Mouse (Mus musculus) spleen, postnatal 4 days (tissue): ENCODE results near the gene Irf2bpl.

Experiments
- DNase-seq, 2 experiments: peaks; one replicate each; pipeline ENCODE4 v3.0.0; 2022; ENCODE audit warnings: low spot score in 2 of 2

Gene Irf2bpl

GRCm38 (mm10) chr12:86884197-86885058 is at the start of gene Irf2bpl:
Irf2bpl (minus strand) TSS chr12:86884798.
- peak; percentile 89 to 94 for DNase-seq

- no peak for DNase-seq
Measured at GRCm38 (mm10) chr12:86932575-86932952, 48.0 kb upstream of the Irf2bpl start.

- no peak for DNase-seq
Measured at GRCm38 (mm10) chr12:86931919-86932574, 47.4 kb upstream of the Irf2bpl start.

- DNase-seq, result no peak
Measured at GRCm38 (mm10) chr12:86930934-86931729, 46.5 kb upstream of the Irf2bpl start.

GRCm38 (mm10) chr12:86923837-86924236 is 39.2 kb upstream of the Irf2bpl start:
- DNase-seq, result peak; percentile 65 to 86

GRCm38 (mm10) chr12:86918983-86919722 is 34.6 kb upstream of the Irf2bpl start:
- DNase-seq, result no peak

- no peak for DNase-seq
Measured at GRCm38 (mm10) chr12:86918361-86918967, 33.9 kb upstream of the Irf2bpl start.

- DNase-seq, result no peak
Measured at GRCm38 (mm10) chr12:86916796-86917573, 32.4 kb upstream of the Irf2bpl start.

GRCm38 (mm10) chr12:86915617-86916016 is 31.0 kb upstream of the Irf2bpl start:
- no peak for DNase-seq

GRCm38 (mm10) chr12:86914756-86915155 is 30.2 kb upstream of the Irf2bpl start:
- DNase-seq, result no peak

GRCm38 (mm10) chr12:86914351-86914750 is 29.8 kb upstream of the Irf2bpl start:
- DNase-seq, result no peak

GRCm38 (mm10) chr12:86912335-86913093 is 27.9 kb upstream of the Irf2bpl start:
- no peak for DNase-seq

GRCm38 (mm10) chr12:86911482-86911931 is 26.9 kb upstream of the Irf2bpl start:
- no peak for DNase-seq

- DNase-seq, result peak; percentile 83 to 93
Measured at GRCm38 (mm10) chr12:86906395-86906794, 21.8 kb upstream of the Irf2bpl start.

GRCm38 (mm10) chr12:86905876-86906275 is 21.3 kb upstream of the Irf2bpl start:
- no peak for DNase-seq

- DNase-seq, result peak; percentile 55 to 76
Measured at GRCm38 (mm10) chr12:86905203-86905602, 20.6 kb upstream of the Irf2bpl start.

GRCm38 (mm10) chr12:86903828-86904806 is 19.5 kb upstream of the Irf2bpl start:
- no peak for DNase-seq
